Mouse (Mus musculus) heart, adult 2 months (tissue): ENCODE data around the gene Lrrc29. TPM values are rescaled to one million over a fixed set of nuclear protein-coding genes. Genes with fewer than 3 reads are reported as not detected.

Source experiments
- DNase-seq, 2 experiments: peaks; one replicate each; pipeline ENCODE4 v3.0.0; 2021
- H3K27ac ChIP-seq: fragments of 200-600 bp; 2 replicates; pipeline ENCODE4 v1.8.1; 2022
- H3K27me3 ChIP-seq: fragments of 200-500 bp; 2 replicates; pipeline ENCODE4 v1.6.1; 2012; ENCODE audit warnings: mild to moderate bottlenecking, low read length, inconsistent platforms, mixed read lengths; ENCODE audit not compliant: control insufficient read depth, insufficient read depth
- H3K36me3 ChIP-seq: fragments of 200-500 bp; 2 replicates; pipeline ENCODE4 v1.6.1; 2012; ENCODE audit warnings: low read length, inconsistent platforms; ENCODE audit not compliant: control insufficient read depth, insufficient read depth
- H3K4me1 ChIP-seq: fragments of 200-500 bp; 2 replicates; pipeline ENCODE4 v1.6.1; 2011; ENCODE audit warnings: low read length; ENCODE audit not compliant: control insufficient read depth, insufficient read depth
- H3K4me3 ChIP-seq: fragments of 200-600 bp; 2 replicates; pipeline ENCODE4 v1.8.1; 2022
- H3K79me2 ChIP-seq: fragments of 200-500 bp; replicated peaks from 2 replicates; pipeline ENCODE4 v1.6.1; 2012; ENCODE audit warnings: mild to moderate bottlenecking, inconsistent platforms, low read length, moderate library complexity, mixed read lengths; ENCODE audit not compliant: control insufficient read depth, insufficient read depth
- H3K9ac ChIP-seq: fragments of 200-500 bp; 2 replicates; pipeline ENCODE4 v1.6.1; 2012; ENCODE audit warnings: low read depth, mild to moderate bottlenecking, control low read depth, inconsistent platforms, low read length, mixed read lengths
- CTCF ChIP-seq: fragments of 200-600 bp; IDR thresholded peaks from 2 replicates; pipeline ENCODE4 v1.8.1; 2022; ENCODE audit warnings: antibody characterized with exemption, mild to moderate bottlenecking, moderate library complexity
- EP300 ChIP-seq: fragments of 200-500 bp; IDR thresholded peaks from 2 replicates; pipeline ENCODE4 v1.6.1; 2011; ENCODE audit warnings: low read depth, low read length, control low read depth; ENCODE audit not compliant: insufficient read depth
- POLR2A ChIP-seq: fragments of 200-500 bp; IDR thresholded peaks from 2 replicates; pipeline ENCODE4 v1.6.1; 2011; ENCODE audit warnings: mild to moderate bottlenecking, low read depth, low read length, control low read depth; ENCODE audit not compliant: insufficient read depth
- WGBS: fragments of 180-500 bp; shearing (Covaris S2); methylation state at CpG from one replicate; pipeline ENCODE4 v1.1.7; 2018; 5-methylcytosine and 5-hydroxymethylcytosine counted together
- intact Hi-C: fragments of 180-260 bp; cut with DNase I; formaldehyde crosslinking; loops from one replicate; pipeline ENCODE4 v1.15.1; 2025
- polyA plus RNA-seq: library from polyadenylated mRNA; depleted of rRNA; stranded (reverse); fragments of >200 nt; gene quantifications from 2 replicates; pipeline ENCODE4 v1.2.3, GENCODE M21; 2012
- total RNA-seq, 2 experiments: library from RNA; stranded (reverse); gene quantifications; 2 replicates each; pipeline ENCODE4 v1.2.3; 2021

Gene Lrrc29
- total and polyA plus RNA-seq, 3 experiments = 0.93 to 2.2 (median 1.1) TPM

DNA sequence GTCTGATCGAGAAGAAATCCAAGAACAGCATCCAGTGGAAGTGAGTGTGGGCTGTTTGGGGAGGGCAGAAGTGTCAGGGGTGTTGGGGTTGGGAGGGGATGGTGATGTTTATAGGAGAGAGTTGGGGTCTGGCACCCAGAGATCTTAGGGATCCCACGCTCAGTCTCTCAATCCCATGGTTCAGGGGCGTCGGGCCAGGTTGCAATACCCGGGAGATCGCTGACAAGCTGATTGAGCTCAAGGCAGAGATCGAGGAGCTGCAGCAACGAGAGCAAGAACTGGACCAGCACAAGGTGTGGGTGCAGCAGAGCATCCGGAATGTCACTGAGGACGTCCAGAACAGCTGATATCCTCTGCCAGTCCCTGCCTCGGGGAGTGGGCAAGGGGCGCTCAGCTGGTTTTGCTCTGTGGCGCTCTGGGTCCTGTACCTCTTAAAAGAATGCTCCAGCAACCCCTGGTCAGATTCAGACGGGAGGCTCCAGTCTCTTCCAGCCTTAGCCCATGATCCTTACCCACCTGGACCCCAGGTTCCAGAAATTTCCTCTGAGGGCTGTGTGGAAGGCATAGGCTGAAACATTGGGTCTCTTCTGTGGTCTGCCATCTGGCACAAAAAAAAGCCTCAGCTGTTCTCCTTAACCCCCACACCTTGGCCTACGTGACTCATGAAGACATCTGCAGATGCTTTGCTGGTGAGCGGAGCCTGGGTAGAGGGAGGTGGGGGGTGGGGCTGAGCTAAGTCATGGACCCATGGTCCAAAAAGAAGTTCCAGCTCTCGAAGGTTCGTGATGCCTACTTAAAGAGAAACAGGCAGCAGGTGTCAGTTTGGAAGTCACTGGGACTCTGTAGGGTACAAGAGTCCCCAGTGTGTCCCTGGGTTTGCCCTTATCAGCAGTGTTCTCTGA, 27.5 kb downstream of the Lrrc29 start:
- TF ChIP-seq POLR2A (no peak), EP300 (no peak), CTCF (no peak)
- Histone ChIP-seq H3K9ac (peak overlapping the region; percentile 96), H3K36me3 (peaks cover 4% of the 10 kb centered on the region), H3K27ac (peak overlapping the region; percentile 88), H3K27me3 (no peaks in the 10 kb centered on the region), H3K79me2 (no peaks in the 10 kb centered on the region), H3K4me3 (peak overlapping the region; percentile 99), H3K4me1 (peaks cover 3% of the 10 kb centered on the region)
- no peak for DNase-seq
- intact Hi-C loops = loop anchor here (10.0 kb wide), 1 partner anchor 644 kb away; no protein-coding TSS in a partner anchor
- WGBS = 36% methylated on average over 18 of the region's 18 CpGs

DNA sequence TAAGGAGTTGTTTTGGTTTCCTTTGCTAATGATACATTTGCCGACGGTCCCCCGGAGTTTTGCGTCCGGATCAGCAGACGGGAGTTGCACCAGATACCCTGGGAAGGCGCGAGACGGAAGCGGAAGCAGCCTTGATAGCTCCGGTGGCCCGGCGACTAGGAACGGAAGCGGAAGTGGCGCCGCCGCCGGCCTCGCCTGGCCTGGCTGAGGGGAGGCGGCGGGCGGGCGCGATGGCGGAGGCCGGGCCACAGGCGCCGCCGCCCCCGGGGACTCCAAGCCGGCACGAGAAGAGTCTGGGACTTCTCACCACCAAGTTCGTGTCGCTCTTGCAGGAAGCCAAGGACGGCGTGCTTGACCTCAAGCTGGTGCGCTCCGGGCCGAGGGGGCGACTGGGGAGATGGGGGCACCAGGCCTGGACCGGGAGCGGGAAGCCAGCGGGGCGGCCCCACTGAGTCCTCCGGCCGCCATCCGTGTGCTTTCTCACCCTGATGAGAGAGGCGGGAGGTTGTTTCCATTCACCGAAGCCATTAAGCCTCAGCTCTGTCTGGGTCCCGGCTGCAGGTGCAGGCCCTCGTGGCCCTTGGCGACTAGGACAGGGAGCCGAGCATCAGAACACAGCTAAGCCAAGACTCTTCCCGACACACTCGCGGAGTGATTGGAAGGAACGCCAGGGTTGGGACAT, 28.4 kb downstream of the Lrrc29 start, which contains the start of gene E2f4:
TSS of gene E2f4 (plus strand) at position 153 of the 682 bp plus-strand sequence.
- peak within 1 kb of the TSS; percentile 88 for H3K27ac ChIP-seq
- TF ChIP-seq POLR2A = peak; percentile 60
- 0 out of 2 replicates have a peak, but pooled peaks have one; percentile 54 for TF ChIP-seq EP300
- TF ChIP-seq CTCF = no peak
- H3K36me3 ChIP-seq = peaks cover 4% of the 10 kb centered on the region
- H3K27me3 ChIP-seq = no peaks in the 10 kb centered on the region
- H3K9ac ChIP-seq = peak within 1 kb of the TSS; percentile 96
- intact Hi-C loops = loop anchor here (1.0 to 10.0 kb wide), 2 partner anchors 29 to 643 kb away; partner anchors contain the start of genes Lrrc29 and Tmem208
- peak; percentile 93 to 95 for DNase-seq
- under 1% methylated on average over 58 of the region's 58 CpGs for WGBS
- no peaks in the 10 kb centered on the region for H3K79me2 ChIP-seq
- H3K4me3 ChIP-seq = peak within 1 kb of the TSS; percentile 99
- H3K4me1 ChIP-seq = peaks cover 3% of the 10 kb centered on the region

GRCm38 (mm10) chr8:105295895-105296573, 30.0 kb downstream of the Lrrc29 start, which contains the start of gene Exoc3l:
Gene Exoc3l (minus strand): TSS chr8:105296101.
- 29% methylated on average over 11 of the region's 11 CpGs for WGBS
- H3K9ac ChIP-seq = peak within 1 kb of the TSS; percentile 51
- DNase-seq = peak in 1 of 2 experiments; percentile 42
- intact Hi-C loops = loop anchor here (10.0 kb wide), 1 partner anchor 641 kb away; no protein-coding TSS in a partner anchor
- TF ChIP-seq POLR2A (0 out of 2 replicates have a peak, but pooled peaks have one; percentile 31), CTCF (no peak), EP300 (no peak)
- peak within 1 kb of the TSS; percentile 99 for H3K4me3 ChIP-seq
- peaks cover 4% of the 10 kb centered on the region for H3K36me3 ChIP-seq
- H3K79me2 ChIP-seq = no peaks in the 10 kb centered on the region
- peaks cover 3% of the 10 kb centered on the region for H3K4me1 ChIP-seq
- no peaks in the 10 kb centered on the region for H3K27me3 ChIP-seq
- peak within 1 kb of the TSS; percentile 88 for H3K27ac ChIP-seq

DNA sequence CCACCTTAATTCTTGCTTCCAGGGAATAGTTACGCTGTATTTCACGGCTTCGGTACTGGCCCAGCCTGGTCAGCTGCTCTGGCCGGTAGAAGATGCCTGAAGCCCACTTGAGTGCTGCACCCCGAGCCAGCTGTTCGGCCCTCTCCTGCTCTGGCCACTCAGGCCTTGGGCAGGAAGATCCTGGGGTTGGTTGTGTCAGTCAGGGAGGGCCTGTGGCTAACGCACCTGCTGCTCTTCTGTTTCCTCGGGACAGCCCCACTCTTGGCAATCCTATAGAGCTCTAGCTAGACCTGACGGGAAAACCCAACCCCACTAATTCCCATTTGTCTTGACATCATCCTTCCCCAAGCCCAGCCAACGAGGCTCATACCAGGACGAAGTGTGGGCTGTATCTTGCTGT, 30.8 kb downstream of the Lrrc29 start:
- H3K36me3 ChIP-seq = peaks cover 4% of the 10 kb centered on the region
- H3K9ac ChIP-seq = peak overlapping the region; percentile 51
- peak overlapping the region; percentile 34 for H3K4me3 ChIP-seq
- no peaks in the 10 kb centered on the region for H3K27me3 ChIP-seq
- peaks cover 6% of the 10 kb centered on the region for H3K4me1 ChIP-seq
- peak overlapping the region; percentile 88 for H3K27ac ChIP-seq
- TF ChIP-seq EP300 = no peak
- no peak for TF ChIP-seq CTCF
- TF ChIP-seq POLR2A = no peak
- WGBS = 40% methylated on average over 11 of the region's 11 CpGs
- no peaks in the 10 kb centered on the region for H3K79me2 ChIP-seq
- intact Hi-C loops = loop anchor here (10.0 kb wide), 1 partner anchor 640 kb away; no protein-coding TSS in a partner anchor
- no peak for DNase-seq

- Histone ChIP-seq H3K27me3 (no peaks in the 10 kb centered on the region), H3K9ac (peak overlapping the region; percentile 51), H3K36me3 (peaks cover 4% of the 10 kb centered on the region), H3K27ac (peak overlapping the region; percentile 88), H3K79me2 (no peaks in the 10 kb centered on the region), H3K4me3 (peak overlapping the region; percentile 34), H3K4me1 (peaks cover 10% of the 10 kb centered on the region)
- no peak for DNase-seq
- WGBS = 59% methylated on average over 9 of the region's 9 CpGs
- intact Hi-C loops = loop anchor here (5.0 to 10.0 kb wide), 2 partner anchors 172 to 640 kb away; no protein-coding TSS in a partner anchor
- TF ChIP-seq POLR2A (no peak), EP300 (no peak)
These were observed 31.3 kb downstream of the Lrrc29 start for GRCm38 (mm10) chr8:105294776-105295175.
